Mouse (Mus musculus) forebrain, postnatal 0 days (tissue): ENCODE data around the gene Tex264. TPM values are rescaled to one million over a fixed set of nuclear protein-coding genes. Genes with fewer than 3 reads are reported as not detected.

ENCODE experiments used
- ATAC-seq: fragments of 200-750 bp; cut with Nextera tagmentation; 2 replicates; pipeline ENCODE4 v1.8.0; 2017; ENCODE audit warnings: mild to moderate bottlenecking, moderate library complexity
- DNase-seq: peaks from one replicate; pipeline ENCODE4 v3.0.0-alpha.2; 2015
- H3K27ac ChIP-seq: fragments of 300-500 bp; sonication (generic); 2 replicates; pipeline ENCODE4 v1.5.1; 2014; ENCODE audit warnings: low read depth, mild to moderate bottlenecking, antibody characterized with exemption, low read length, moderate library complexity, mixed read lengths
- H3K27me3 ChIP-seq: fragments of 300-500 bp; sonication (generic); 2 replicates; pipeline ENCODE4 v1.6.1; 2014; ENCODE audit warnings: mild to moderate bottlenecking, low read length, mixed read lengths; ENCODE audit not compliant: insufficient read depth
- H3K36me3 ChIP-seq: fragments of 300-500 bp; sonication (generic); 2 replicates; pipeline ENCODE4 v1.6.1; 2014; ENCODE audit warnings: mild to moderate bottlenecking, moderate library complexity; ENCODE audit not compliant: insufficient read depth
- H3K4me1 ChIP-seq: fragments of 300-500 bp; sonication (generic); 2 replicates; pipeline ENCODE4 v1.6.1; 2014; ENCODE audit warnings: antibody characterized with exemption; ENCODE audit not compliant: insufficient read depth
- H3K4me2 ChIP-seq: fragments of 300-500 bp; sonication (generic); 2 replicates; pipeline ENCODE4 v1.6.1; 2014; ENCODE audit warnings: low read depth, mild to moderate bottlenecking, moderate library complexity
- H3K4me3 ChIP-seq: fragments of 300-500 bp; sonication (generic); 2 replicates; pipeline ENCODE4 v1.5.1; 2014; ENCODE audit warnings: low read depth, low read length, mixed read lengths
- H3K9ac ChIP-seq: fragments of 300-500 bp; sonication (generic); 2 replicates; pipeline ENCODE4 v1.6.1; 2014; ENCODE audit warnings: mild to moderate bottlenecking
- H3K9me3 ChIP-seq: fragments of 300-500 bp; sonication (generic); 2 replicates; pipeline ENCODE4 v1.6.1; 2016; ENCODE audit warnings: low read length
- CTCF ChIP-seq: sonication (generic); IDR thresholded peaks from 2 replicates; pipeline ENCODE4 v1.5.1; 2016; ENCODE audit warnings: antibody characterized with exemption, control low read depth, low read depth
- WGBS: fragments of 180-500 bp; shearing (Covaris S2); extraction: QIAGEN DNeasy Blood & Tissue Kit; methylation state at CpG from one replicate; pipeline ENCODE4 v1.1.7; 2014; 5-methylcytosine and 5-hydroxymethylcytosine counted together
- polyA plus RNA-seq: library from polyadenylated mRNA; unstranded; fragments of >200 nt; fragmentation: Nextera tagmentation; extraction: Ambion mirVana; gene quantifications from 2 replicates; pipeline ENCODE4 v1.2.1, GENCODE M21; 2015
- total RNA-seq: library from RNA; depleted of rRNA; stranded (reverse); fragments of >200 nt; gene quantifications from 2 replicates; pipeline ENCODE4 v1.2.3, GENCODE M21; 2014; rRNA removed

The Tex264 gene
- total and polyA plus RNA-seq, 2 experiments from 2014 or later = 61.2 to 98.3 TPM

- ATAC-seq (peak; percentile 73), DNase-seq (peak; percentile 37)
- no peak overlapping the region for H3K27ac ChIP-seq
- H3K4me3 ChIP-seq = no peak overlapping the region
- TF ChIP-seq CTCF = no peak
- no peak overlapping the region for H3K9ac ChIP-seq
- WGBS = 54% methylated on average over 4 of the region's 4 CpGs
- no peaks in the 10 kb centered on the region for H3K4me1 ChIP-seq
- no peaks in the 10 kb centered on the region for H3K27me3 ChIP-seq
- no peaks in the 10 kb centered on the region for H3K36me3 ChIP-seq
- no peak overlapping the region for H3K4me2 ChIP-seq
- no peaks in the 10 kb centered on the region for H3K9me3 ChIP-seq
Measured at GRCm38 (mm10) chr9:106610727-106611126, 75.0 kb downstream of the Tex264 start.

Other genes starting within 250 kb of the Tex264 start
- gene Acy1, start 247.6 kb downstream of the Tex264 start, total RNA-seq = 12.9 and 18.1 TPM in 2 replicates
- 20.5 and 21.0 TPM in 2 replicates for gene Acy1, start 247.6 kb downstream of the Tex264 start, polyA plus RNA-seq
- 10.5 and 13.8 TPM in 2 replicates for gene Abhd14b, start 238.5 kb downstream of the Tex264 start, total RNA-seq
- gene Abhd14b, start 238.5 kb downstream of the Tex264 start, polyA plus RNA-seq = 7.6 and 8.8 TPM in 2 replicates
- 54.4 and 63.2 TPM in 2 replicates for gene Abhd14a, start 238.2 kb downstream of the Tex264 start, total RNA-seq
- gene Abhd14a, start 238.2 kb downstream of the Tex264 start, polyA plus RNA-seq = 84.1 and 87.1 TPM in 2 replicates
- 454 and 602 TPM in 2 replicates for gene Pcbp4, start 232.6 kb downstream of the Tex264 start, total RNA-seq
- 251 and 273 TPM in 2 replicates for gene Pcbp4, start 232.6 kb downstream of the Tex264 start, polyA plus RNA-seq
- 1.5 and 1.8 TPM in 2 replicates for gene Gpr62, start 220.0 kb downstream of the Tex264 start, total RNA-seq
- 2.3 and 3.0 TPM in 2 replicates for gene Gpr62, start 220.0 kb downstream of the Tex264 start, polyA plus RNA-seq
- gene Rrp9, start 210.0 kb downstream of the Tex264 start, total RNA-seq = 45.6 and 52.9 TPM in 2 replicates
- gene Rrp9, start 210.0 kb downstream of the Tex264 start, polyA plus RNA-seq = 46.5 and 47.3 TPM in 2 replicates
- 2.2 and 6.2 TPM in 2 replicates for gene Parp3, start 209.0 kb downstream of the Tex264 start, total RNA-seq
- 1.4 and 1.7 TPM in 2 replicates for gene Parp3, start 209.0 kb downstream of the Tex264 start, polyA plus RNA-seq
- gene Iqcf1, start 186.0 kb downstream of the Tex264 start, total RNA-seq = not detected in 2 replicates
- not detected in 2 replicates for gene Iqcf1, start 186.0 kb downstream of the Tex264 start, polyA plus RNA-seq
- gene Iqcf5, start 171.4 kb downstream of the Tex264 start, total RNA-seq = not detected in 2 replicates
- 0.41 TPM in 1 of 2 replicates, not detected in the other for gene Iqcf5, start 171.4 kb downstream of the Tex264 start, polyA plus RNA-seq
- gene Iqcf3, start 124.3 kb downstream of the Tex264 start, total RNA-seq = not detected in 2 replicates
- gene Iqcf3, start 124.3 kb downstream of the Tex264 start, polyA plus RNA-seq = not detected in 2 replicates
- gene Iqcf4, start 114.9 kb downstream of the Tex264 start, total RNA-seq = not detected in 2 replicates
- not detected in 2 replicates for gene Iqcf4, start 114.9 kb downstream of the Tex264 start, polyA plus RNA-seq
- not detected in 2 replicates for gene Iqcf6, start 59.3 kb downstream of the Tex264 start, total RNA-seq
- gene Iqcf6, start 59.3 kb downstream of the Tex264 start, polyA plus RNA-seq = not detected in 2 replicates
- gene Grm2, start 29.8 kb downstream of the Tex264 start, total RNA-seq = 13.6 and 14.6 TPM in 2 replicates
- 19.8 and 20.7 TPM in 2 replicates for gene Grm2, start 29.8 kb downstream of the Tex264 start, polyA plus RNA-seq
- 18.6 and 22.7 TPM in 2 replicates for gene Rad54l2, start 103.3 kb upstream of the Tex264 start, total RNA-seq
- gene Rad54l2, start 103.3 kb upstream of the Tex264 start, polyA plus RNA-seq = 1.7 and 3.6 TPM in 2 replicates
- gene Dcaf1, start 135.9 kb upstream of the Tex264 start, total RNA-seq = 25.0 and 33.7 TPM in 2 replicates
- gene Dcaf1, start 135.9 kb upstream of the Tex264 start, polyA plus RNA-seq = 4.7 and 8.0 TPM in 2 replicates
- gene Rbm15b, start 201.5 kb upstream of the Tex264 start, total RNA-seq = 82.4 and 83.5 TPM in 2 replicates
- 15.8 and 16.8 TPM in 2 replicates for gene Rbm15b, start 201.5 kb upstream of the Tex264 start, polyA plus RNA-seq
- gene Manf, start 206.1 kb upstream of the Tex264 start, total RNA-seq = 49.5 and 61.9 TPM in 2 replicates
- gene Manf, start 206.1 kb upstream of the Tex264 start, polyA plus RNA-seq = 135 and 151 TPM in 2 replicates